Mouse (Mus musculus): ENCODE results near the gene Vmn1r78.
"Not testable (repeated sequence)": the region's sequence is repeated elsewhere in the genome, so short reads cannot be mapped to it uniquely, and the experiment has no call there.

The Vmn1r78 gene

DNA sequence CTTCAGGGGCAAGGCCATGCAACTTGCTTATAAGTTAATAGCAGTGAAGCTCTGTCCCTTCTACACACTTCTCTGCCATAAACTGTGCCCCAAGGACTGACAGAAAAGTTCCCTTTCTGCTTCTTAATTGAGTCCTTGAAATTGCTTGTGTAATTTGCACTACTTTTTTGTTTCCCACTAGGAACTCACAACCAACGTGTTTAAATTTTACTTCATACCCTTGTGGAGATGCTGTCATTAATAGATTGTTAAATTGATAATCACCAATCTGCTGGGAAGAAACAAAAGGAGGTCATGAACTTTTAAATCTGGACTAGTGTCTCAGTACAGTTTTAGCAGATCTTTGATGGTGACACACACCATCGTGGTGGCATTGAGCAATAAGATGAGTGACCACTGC is at the start of gene Vmn1r78:
Vmn1r78 (plus strand) TSS at position 301 of the 400 bp plus-strand sequence.
- DNase-seq (ENCODE audit: low spot score), result no peak

DNA sequence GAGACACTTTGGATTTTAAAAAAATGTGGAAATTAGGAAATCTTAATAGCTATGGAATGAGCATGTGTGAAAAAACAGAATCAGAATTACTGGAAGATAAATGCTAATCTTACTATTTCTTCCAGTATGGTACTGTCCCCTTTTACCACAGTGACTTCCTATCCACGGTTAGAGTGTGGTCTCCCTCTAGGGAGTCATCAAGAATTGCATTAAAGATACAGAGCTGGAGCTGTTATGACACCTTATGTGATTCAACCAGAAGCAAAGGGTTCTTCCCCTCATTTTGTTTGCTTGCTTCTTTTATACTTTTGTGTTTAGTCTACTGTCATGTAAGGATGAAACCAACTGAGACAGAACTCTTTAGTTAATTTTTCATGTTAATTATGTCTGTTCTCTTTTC is 6.4 kb downstream of the Vmn1r78 start:
- DNase-seq (ENCODE audit: low spot score), result not testable (repeated sequence)

DNA sequence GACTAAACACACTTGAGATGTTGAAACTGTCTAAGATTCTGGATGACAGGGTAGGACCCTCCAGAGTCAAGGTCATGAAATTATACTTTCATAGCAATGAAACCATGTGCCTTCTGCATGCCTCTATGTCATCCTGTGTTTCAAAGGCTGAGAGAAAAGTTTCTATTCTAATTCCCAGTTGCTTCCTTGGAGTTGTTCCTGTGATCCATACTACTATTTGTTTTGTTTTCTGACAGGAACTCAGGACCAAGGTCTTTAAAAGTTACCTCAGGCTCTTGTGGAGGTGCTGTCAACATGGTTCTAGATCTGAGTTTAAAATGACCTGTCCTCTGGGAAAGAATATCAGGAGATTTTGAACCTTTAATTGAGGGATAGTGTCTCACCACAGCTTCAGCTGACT is 20.9 kb downstream of the Vmn1r78 start, which contains the start of gene Vmn1r79:
Vmn1r79 (plus strand) TSS at position 301 of the 400 bp plus-strand sequence.
- DNase-seq (ENCODE audit: low spot score), result not testable (repeated sequence)

DNA sequence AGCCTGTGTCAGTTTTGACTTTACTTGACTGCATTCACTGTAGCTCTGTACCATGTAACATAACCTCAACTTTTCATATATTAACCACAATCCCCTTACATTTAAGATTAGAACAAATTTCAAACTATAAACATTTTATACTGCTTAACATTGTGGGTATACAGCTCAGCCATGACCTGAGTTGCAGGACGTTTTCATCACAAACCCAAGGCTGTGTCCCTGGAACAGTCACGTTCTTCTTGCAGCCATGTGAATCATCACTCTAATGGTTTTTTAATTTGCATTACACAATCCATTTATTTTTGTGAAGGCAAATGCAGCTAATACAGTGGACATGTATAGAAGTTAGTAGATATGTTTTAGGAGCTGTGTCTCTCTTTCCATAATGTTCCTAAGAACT is 22.9 kb downstream of the Vmn1r78 start:
- not testable (repeated sequence) for DNase-seq (ENCODE audit: low spot score)

DNA sequence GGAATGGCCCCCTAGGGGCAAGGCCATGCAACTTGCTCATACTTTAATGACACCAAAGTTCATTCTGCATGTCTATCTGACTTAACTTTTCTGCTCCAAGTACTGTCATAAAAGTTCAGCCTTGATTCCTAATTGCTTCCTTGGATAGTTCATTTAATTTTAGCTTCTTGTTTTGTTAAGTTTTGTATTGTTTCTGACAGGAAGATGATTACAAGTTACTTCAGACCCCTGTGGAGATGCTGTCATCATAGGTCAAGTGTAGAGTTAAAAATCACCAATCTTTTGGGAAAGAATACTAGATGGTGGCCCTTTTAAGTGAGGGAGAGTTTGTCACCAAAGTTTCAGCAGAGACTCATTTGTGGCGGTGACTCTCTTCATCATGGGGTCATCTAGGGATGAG is 38.9 kb downstream of the Vmn1r78 start, which contains the start of gene Vmn1r80:
Vmn1r80 (plus strand) TSS at position 301 of the 400 bp plus-strand sequence.
- no peak for DNase-seq (ENCODE audit: low spot score)

DNA sequence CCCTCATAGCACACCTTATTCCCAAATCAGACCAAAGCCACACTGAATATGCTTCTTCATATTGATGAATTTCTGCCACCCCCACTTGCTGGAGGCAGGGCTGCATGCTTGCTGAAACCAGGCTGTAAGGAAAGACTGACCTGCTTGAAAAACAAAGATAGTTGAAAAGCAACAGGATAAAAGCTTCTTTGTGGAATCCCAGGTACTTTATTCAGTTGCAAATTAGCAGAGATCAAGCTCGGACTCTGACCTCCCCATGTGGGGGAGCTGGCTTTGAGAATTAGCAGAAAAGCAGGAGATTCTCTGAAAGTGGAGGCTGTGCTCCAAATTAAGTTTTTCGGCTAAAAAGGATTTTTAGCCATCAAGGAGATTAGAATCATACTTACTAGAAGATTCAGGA is 54.1 kb downstream of the Vmn1r78 start:
- no peak for DNase-seq (ENCODE audit: low spot score)
